Mouse (Mus musculus): ENCODE results near the gene Esp15.
"Not testable (repeated sequence)": the region's sequence is repeated elsewhere in the genome, so short reads cannot be mapped to it uniquely, and the experiment has no call there.

The Esp15 gene

DNA sequence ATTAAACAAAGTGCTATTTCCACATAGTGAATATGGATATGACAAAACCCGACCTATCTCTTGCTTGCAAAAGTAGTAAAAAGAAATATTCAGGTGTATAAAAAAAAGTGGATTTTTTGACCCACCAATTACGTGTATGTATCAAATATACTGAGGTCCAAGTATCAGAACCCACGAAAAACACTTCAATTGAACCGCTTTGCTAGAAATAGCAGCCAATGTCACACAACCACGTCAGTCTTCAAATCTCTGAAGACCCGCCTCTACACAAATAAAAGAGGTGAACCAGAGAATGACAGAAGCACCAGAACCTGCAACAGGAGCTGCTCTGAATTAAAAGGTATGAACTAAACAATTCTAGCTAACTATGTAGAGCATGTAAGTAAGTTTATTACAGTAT is at the start of gene Esp15:
Esp15 (plus strand) TSS at position 301 of the 400 bp plus-strand sequence.
- not testable (repeated sequence) for DNase-seq (ENCODE audit: extremely low spot score, low read depth, low spot score)

DNA sequence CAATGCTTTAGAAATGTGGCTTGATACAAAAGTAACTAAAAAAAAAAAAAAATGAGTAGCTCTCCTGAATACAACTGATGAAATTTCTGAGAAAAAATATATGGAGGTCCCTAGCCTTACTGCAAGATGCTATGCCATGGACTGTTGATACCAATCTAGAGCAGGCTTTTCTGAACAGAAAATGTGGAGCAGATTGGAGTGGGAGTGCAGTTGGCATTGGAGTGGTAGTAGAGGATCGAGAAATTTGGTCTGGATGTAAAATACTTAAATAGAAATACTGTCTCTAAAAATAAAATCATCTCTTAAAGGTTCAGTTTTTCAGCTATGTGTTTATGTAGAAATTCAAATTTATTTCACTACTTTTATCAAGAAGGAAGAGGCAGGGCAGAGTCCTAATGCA is 49.2 kb upstream of the Esp15 start:
- no peak for DNase-seq (ENCODE audit: extremely low spot score, low read depth, low spot score)
